Comparison of ENCODE assay signal across 12 mouse cellular contexts in genomic region chr5:151074282-151074681, GRCm38 (mm10).
"Had no signal": no experiment of that assay in that cellular context is flagged by ENCODE, and none has a peak within 500 bp of the region (broad histone marks: within the 10 kb centered on the region; RNA-seq: fewer than 3 reads in every experiment).

No protein-coding gene starts in this region.

- H3K27me3 ChIP-seq: limb, embryonic 13.5 days; midbrain, embryonic 13.5 days had no signal

- H3K4me2 ChIP-seq: limb, embryonic 13.5 days; midbrain, embryonic 13.5 days had no signal

- H3K4me1 ChIP-seq: midbrain, embryonic 13.5 days had no signal

- ATAC-seq: lung, postnatal 0 days; midbrain, embryonic 13.5 days had no signal

- H3K4me3 ChIP-seq: limb, embryonic 13.5 days; midbrain, embryonic 13.5 days had no signal

- DNase-seq: kidney, adult 9 months; kidney, postnatal 36 days; left cerebral cortex, postnatal 4 days; lung, postnatal 36 days; right cerebral cortex, adult 18-20 months; right cerebral cortex, postnatal 25 days; thymus, postnatal 4 days had no signal

- H3K36me3 ChIP-seq: midbrain, embryonic 13.5 days had no signal

- H3K9me3 ChIP-seq: midbrain, embryonic 13.5 days had no signal

- H3K9ac ChIP-seq: limb, embryonic 13.5 days; liver, embryonic 14.5 days; midbrain, embryonic 13.5 days had no signal

- H3K27ac ChIP-seq: kidney, postnatal 0 days; limb, embryonic 13.5 days; liver, embryonic 14.5 days; midbrain, embryonic 13.5 days had no signal
